13 mouse cellular contexts compared by ENCODE assay signal in the genomic region with DNA sequence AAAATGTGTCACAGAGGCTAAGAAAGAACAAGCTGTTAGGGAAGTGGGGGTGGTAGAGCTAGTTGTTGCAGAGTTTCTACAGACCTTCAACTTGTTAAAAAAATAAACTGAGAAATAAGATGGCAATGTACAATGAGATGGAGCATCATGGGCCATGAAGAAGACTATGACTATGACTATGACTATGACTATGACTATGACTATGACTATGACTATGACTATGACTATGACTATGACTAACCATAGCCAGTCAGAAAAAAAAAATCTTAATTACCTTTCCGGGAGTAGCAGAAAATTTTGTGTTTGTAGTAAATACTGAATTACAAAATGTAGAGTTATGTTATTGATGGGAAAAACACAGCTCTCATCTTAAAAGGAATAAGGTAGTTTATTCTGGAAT.
"Had no signal": no experiment of that assay in that cellular context is flagged by ENCODE, and none has a peak within 500 bp of the region (broad histone marks: within the 10 kb centered on the region; RNA-seq: fewer than 3 reads in every experiment).

No protein-coding gene starts in this region.

- DNase-seq: liver, postnatal 0 days; lung, adult 2 months; lung, postnatal 14 days; lung, postnatal 36 days; midbrain, embryonic 14.5 days; right cerebral cortex, postnatal 25 days; right cerebral cortex, postnatal 4 days; spleen, adult 18-20 months; thymus, adult 2 months; thymus, postnatal 25 days; thymus, postnatal 4 days had no signal

- ATAC-seq: liver, postnatal 0 days; lung, postnatal 0 days; midbrain, embryonic 16.5 days had no signal
